Mouse (Mus musculus) adrenal gland, postnatal 10 days (tissue): ENCODE results near the gene Vmn2r62. TPM values are rescaled to one million over a fixed set of nuclear protein-coding genes. Genes with fewer than 3 reads are reported as not detected.
"Not testable (repeated sequence)": the region's sequence is repeated elsewhere in the genome, so short reads cannot be mapped to it uniquely, and the experiment has no call there.

ENCODE experiments used
- DNase-seq: peaks from one replicate; pipeline ENCODE4 v3.0.0; 2021; ENCODE audit warnings: mixed read lengths
- long read RNA-seq, 2 experiments: library from polyadenylated mRNA; stranded (forward); transcript quantifications; one replicate each; pipeline ENCODE4 v2.0.0; 2021
- total RNA-seq, 2 experiments: library from RNA; stranded (reverse); gene quantifications; 2 replicates each; pipeline ENCODE4 v1.2.3; 2021

Vmn2r62 gene
- not detected for total RNA-seq
- long read RNA-seq, experiment 1: 0 reads
- long read RNA-seq, experiment 2: 0 reads

GRCm38 (mm10) chr7:42793425-42793824 lies at the start of gene Vmn2r62:
Gene Vmn2r62, minus strand, starts transcription at chr7:42793525.
- not testable (repeated sequence) for DNase-seq

DNA sequence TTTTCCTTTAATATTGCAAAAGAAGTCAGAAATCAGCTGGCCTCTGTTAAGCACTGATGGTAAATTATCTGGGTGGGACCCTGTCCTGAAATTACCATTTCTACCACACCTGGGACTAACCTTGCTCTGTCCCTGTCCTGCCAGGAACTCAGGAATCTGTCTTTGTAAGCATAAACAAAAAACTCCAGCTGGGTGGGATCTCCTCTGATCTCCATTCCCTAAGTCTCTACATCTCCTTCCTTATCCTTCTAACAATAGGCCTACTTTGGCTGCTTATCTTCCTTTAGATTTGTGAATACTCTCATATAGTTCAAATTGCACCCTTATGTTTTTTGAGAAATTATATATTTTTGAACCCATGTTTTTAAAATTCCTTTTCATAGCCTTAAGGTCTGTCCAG lies 45.0 kb upstream of the Vmn2r62 start:
- not testable (repeated sequence) for DNase-seq

DNA sequence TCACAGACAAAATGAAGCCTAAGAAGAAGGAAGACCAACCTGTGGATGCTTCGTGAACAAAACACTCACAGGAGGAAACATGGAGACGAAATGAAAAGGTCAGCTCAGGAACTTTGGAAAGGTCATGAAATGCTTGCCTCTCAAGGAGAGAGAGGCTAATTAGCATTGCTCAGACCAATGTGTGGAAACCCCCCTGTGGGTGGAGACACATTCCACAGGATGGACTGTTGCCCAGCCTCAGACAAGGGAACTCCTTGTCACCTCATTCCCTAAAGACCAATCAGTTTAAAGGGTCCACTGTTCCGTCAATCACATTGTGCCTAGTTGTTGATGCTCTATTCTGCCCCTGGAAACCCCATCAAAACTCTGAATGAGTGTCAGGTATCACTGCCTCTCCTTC lies 38.9 kb upstream of the Vmn2r62 start:
- no peak for DNase-seq

GRCm38 (mm10) chr7:42749836-42750235 lies 43.5 kb downstream of the Vmn2r62 start:
- DNase-seq: no peak

DNA sequence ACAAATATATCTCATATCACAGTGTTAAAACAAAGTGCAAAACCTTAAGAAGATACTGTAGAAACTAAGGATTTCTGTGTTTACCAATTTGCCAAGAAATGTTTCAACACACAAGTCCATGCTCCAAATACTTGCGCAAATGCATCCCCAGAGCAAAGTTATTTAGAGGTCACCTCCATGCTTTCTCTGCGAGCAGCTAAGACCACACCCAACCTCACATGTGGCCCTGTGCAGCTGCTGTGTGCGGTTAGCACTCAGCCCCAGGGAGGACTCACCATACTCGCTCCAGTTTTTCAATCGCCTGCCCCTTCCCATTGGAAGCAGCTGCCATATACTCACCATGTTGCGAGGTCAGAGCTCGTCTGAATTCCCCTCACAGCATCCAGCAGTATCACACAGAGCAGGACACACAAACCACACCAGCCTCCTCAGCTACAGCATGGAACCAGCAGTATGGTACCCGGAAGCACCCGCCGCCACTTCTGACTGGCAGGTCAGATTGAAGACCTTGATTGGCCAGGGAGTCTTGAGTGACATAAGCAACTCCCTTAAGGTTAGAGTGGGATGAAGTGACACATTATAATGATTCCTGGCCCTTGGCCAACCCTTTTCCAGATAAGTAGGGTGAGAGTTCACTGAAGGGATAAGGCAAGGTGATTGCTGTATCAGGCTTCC lies 54.7 kb downstream of the Vmn2r62 start:
- peak; percentile 1 for DNase-seq

GRCm38 (mm10) chr7:42726917-42727316 lies 66.4 kb downstream of the Vmn2r62 start, which contains the start of gene Gm17067:
Gene Gm17067, minus strand, starts transcription at chr7:42727017.
- not testable (repeated sequence) for DNase-seq

Other genes with a start within 250 kb of the Vmn2r62 start
- gene Gm21028, start 214.9 kb downstream of the Vmn2r62 start, total RNA-seq: not detected
- 1 to 10 TPM; 1.1 to 1.9 TPM for gene Zfp977, start 201.0 kb downstream of the Vmn2r62 start, total RNA-seq
- gene Zfp976, start 150.9 kb downstream of the Vmn2r62 start, total RNA-seq: 1 to 10 TPM; 2.8 to 4.7 TPM
- 1 to 10 TPM; 4.5 to 6.5 TPM for gene Zfp975, start 100.8 kb downstream of the Vmn2r62 start, total RNA-seq
- under 1 TPM; 0.33 to 0.79 TPM for gene Gm17067, start 66.5 kb downstream of the Vmn2r62 start, total RNA-seq
- gene Gm2381, start 73.7 kb upstream of the Vmn2r62 start, total RNA-seq: under 1 TPM; 0.12 to 0.21 TPM
- not detected for gene Vmn2r63, start 140.3 kb upstream of the Vmn2r62 start, total RNA-seq
- gene Gm9268, start 225.2 kb upstream of the Vmn2r62 start, total RNA-seq: not detected